Mouse (Mus musculus) adrenal gland, adult (tissue): ENCODE results near the gene Prkar1b.

Experiments used
- DNase-seq, 2 experiments: peaks; one replicate each; pipeline ENCODE4 v3.0.0; 2022 to 2023; ENCODE audit warnings: low spot score in 1 of 2; ENCODE audit not compliant: inconsistent age in 2 of 2

Prkar1b gene

GRCm38 (mm10) chr5:138980608-138981007 is 169.2 kb downstream of the Prkar1b start:
- peak in 1 of 2 experiments; percentile 26 for DNase-seq

DNA sequence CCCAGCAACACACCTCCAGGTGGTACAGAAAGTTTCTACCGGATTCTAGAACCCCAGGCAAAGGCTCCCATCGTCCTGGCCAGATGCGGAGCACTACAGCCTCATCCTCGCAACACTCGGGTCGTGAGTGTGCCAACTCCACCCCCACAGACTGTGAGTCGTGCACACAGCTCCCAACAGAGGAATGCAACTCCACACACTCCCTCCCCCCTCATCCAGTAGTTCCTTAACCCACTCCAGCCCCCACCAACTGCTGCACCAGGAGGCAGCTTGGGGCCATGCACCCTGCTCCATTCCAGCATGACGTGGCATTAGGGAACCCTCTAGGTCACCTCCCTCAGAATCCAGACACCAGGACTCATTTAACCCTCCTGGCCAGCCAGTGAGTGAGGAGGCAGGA is 170.0 kb downstream of the Prkar1b start:
- peak in 1 of 2 experiments; percentile 30 for DNase-seq

DNA sequence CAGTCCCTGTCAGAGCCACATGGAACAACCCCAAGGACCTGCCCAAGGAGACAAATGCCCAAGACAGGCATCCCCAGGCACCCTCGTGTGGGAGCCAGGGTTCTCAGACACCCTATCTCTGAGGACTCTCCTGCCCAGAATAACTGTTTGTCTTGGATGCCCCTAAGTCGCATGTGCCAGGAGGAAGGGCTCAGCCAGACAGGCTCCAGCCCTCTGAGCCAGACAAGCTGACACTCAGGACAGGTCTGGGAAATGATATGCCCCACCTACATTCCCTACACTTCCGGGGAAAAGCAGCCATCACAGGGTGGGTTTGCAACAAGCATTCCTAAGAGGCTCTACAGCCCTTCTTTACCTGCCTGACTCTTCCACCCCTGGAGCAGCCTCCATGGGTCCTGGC is 172.0 kb downstream of the Prkar1b start:
- peak in 1 of 2 experiments; percentile 21 for DNase-seq

DNA sequence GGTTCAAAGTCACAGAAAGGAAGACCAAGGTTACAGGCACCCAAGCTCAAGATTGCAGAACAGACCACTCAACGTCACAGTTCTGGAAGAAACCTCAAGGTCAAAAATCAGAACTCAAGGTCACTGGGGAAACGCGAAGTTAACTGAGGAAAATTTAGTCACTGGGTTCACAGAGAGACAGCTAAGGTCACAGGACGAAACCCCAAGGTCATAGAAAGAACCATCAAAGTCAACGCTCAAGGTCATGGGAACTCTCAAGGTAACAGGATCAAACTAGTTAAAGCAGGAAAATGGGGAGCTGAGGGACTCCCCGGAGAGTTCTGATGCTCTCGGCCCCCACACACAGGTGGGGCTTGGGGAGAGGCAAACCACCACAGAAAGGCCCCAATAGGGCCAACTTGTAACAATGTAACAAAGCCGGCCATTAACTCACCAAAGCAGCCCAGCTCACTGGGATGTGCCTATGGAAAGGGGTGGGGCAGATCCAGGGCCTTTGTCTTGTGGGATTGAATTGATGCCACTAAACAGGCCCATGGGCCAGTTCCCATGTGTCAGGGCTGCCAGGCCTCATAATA is 174.8 kb downstream of the Prkar1b start:
- peak in 1 of 2 experiments; percentile 31 for DNase-seq

DNA sequence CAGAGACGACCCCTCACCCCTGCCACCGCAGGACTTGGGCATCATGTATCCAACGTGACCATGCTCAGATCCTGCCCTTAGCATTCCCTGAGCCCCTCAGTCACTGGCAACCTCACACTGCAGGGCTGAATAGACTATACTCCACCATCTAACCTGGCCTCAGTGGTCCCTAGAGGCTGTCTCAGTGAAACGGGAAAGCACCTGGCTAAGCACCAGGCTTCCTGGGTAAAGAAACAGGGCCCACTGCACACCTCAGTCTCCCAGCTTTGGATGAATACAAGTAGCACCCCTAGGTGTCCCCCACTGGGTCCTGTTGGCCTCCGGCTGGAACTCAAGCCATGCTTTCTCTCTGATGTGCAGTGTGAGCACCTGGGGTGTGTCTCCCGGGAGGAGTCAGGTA is 176.3 kb downstream of the Prkar1b start:
- no peak for DNase-seq

DNA sequence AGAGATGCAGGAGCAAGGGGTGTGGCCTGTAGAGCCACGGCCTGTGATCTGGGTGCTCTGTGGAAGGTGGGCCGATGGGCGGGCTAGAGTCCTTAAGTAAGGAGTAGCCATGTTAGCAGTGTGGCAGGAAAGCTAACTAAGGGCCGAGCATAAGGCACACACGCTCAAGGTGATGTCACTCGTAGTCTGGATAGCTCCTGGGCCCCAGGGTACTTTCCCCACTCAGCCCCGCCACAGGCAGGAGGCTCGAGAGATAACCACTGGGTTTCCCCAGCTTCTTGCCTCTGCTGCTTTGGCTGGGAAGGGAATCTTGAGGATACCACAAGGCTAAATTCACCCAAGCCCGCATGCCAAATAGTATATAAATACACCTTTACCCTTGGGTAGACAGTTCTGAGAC is 178.4 kb downstream of the Prkar1b start:
- no peak for DNase-seq

DNA sequence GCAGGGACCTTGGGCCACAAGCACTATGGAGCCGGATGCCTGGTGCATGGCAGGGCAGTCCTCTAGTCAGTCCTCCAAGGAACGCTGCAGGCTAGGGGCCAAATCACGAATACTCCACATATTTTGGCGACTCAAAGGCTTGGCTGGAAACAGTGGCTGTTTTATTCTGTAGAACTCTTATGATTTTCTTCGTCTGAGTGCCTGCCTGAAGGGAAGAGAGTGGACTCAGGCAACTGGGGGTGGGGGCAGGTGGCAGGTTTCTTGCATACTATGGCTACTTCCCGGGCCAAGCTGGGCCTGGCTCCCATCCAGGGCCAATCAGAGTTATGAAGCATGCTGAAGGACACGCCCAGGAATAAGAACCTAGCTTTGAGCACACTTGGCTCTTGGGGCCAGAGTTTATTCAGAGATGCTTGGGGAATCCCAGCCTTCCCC is 179.7 kb downstream of the Prkar1b start:
- DNase-seq: peak; percentile 44 to 71
